Mouse (Mus musculus) thymus, postnatal 0 days (tissue): ENCODE results near the gene 9530068E07Rik. TPM values are rescaled to one million over a fixed set of nuclear protein-coding genes. Genes with fewer than 3 reads are reported as not detected.
"Not testable (repeated sequence)": the region's sequence is repeated elsewhere in the genome, so short reads cannot be mapped to it uniquely, and the experiment has no call there.

Experiments
- DNase-seq: peaks from one replicate; pipeline ENCODE4 v3.0.0-alpha.2; 2015; ENCODE audit warnings: low spot score
- polyA plus RNA-seq: library from polyadenylated mRNA; unstranded; fragments of >200 nt; fragmentation: Nextera tagmentation; extraction: Ambion mirVana; gene quantifications from 2 replicates; pipeline ENCODE4 v1.2.1, GENCODE M21; 2015

9530068E07Rik gene
- polyA plus RNA-seq, 1 experiment from 2014 or later: 85.6 TPM

- no peak for DNase-seq
Measured at GRCm38 (mm10) chr11:52373841-52374240, 22.4 kb upstream of the 9530068E07Rik start.

DNA sequence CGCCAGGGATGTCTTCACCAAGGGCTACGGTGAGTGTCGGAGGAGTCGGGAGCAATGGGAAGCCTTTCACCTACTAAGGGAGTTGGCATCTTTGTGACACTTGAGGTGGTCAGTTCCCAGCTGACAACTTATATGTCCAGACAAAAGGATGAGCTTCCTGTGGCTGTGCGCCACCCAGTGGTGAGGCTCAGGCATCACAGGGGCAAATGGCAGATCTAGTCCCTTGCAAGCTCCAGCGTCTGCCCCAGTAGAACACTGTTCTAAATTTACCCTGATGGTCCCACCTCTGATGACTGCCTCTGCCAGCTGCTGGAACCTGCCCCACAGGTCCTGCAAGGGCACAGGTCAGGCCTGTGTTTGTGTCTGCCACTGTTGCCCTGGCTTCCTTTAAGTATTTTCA is 21.9 kb upstream of the 9530068E07Rik start:
- peak; percentile 70 for DNase-seq

- no peak for DNase-seq
Measured at GRCm38 (mm10) chr11:52377579-52377978, 18.6 kb upstream of the 9530068E07Rik start.

DNA sequence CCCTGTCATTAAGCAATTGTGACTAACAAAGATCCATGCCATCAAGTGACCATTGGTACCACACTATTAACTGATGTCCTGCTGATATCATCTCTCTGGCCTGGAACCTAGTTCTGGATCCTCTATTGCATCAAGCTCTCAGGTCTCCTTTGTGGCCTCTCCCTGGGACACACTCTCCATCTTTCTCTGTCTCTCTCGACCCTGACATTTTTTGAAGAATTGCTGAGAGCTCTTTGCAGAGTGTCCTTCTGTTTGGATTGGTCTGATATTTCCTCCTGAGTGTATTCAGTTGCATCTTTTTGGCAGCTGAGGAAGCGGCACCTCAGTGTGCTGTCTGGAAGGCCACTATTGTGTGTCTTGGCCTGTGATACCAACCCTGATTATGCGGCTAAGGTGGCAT is 17.0 kb upstream of the 9530068E07Rik start:
- no peak for DNase-seq

DNA sequence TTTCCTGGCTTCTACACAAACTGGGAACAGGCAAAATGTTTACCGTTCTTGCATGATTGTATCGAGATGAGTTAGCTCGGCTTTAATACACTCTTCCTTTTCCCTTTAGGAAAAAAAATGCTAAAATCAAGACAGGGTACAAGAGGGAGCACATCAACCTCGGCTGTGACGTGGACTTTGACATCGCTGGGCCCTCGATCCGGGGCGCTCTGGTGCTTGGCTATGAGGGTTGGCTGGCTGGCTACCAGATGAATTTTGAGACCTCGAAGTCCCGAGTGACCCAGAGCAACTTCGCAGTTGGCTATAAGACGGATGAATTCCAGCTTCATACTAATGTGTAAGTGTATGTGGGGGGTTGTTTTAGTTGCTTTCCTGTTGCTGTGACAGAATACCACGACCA is 12.5 kb upstream of the 9530068E07Rik start:
- no peak for DNase-seq

DNA sequence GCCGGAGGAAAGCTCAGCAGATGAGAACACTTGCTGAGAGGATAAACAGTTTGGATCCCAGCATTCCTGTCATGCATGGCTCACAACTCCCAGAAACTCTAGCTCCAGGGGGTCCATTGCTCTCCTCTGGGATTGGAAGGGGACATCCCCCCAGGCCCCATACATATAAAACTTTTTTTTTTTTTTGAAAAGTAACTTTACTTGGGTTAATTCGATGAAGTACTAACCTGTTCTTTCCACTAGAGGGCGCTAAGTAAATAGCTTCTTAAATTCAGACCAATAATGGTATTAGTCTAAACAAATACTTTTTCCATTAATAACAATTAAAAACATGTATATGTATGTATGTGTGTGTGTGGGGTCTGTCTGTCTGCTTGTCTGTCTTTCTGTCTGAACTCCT is 11.6 kb upstream of the 9530068E07Rik start:
- peak; percentile 38 for DNase-seq

- DNase-seq: no peak
Measured at GRCm38 (mm10) chr11:52386892-52387291, 9.3 kb upstream of the 9530068E07Rik start.

- no peak for DNase-seq
Measured at GRCm38 (mm10) chr11:52388150-52388549, 8.1 kb upstream of the 9530068E07Rik start.

DNA sequence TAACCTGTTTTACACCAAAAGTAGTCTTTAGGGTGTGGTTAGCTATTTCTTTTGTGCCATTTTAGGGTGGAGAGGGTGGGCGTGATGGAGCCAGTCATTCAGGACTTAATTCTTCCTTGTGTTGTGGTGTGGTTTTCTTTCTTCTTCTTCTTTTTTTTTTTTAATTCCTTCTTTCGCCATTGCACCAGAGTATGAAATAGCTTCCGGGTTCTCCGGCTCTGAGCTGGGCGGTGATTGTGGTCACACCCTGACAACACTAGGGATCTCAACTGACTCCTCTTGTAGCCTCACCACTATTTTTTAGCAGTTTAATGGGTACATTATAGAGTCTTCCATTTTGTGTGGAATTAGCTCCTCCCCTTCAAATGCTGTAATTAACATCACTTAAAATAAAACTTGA is 7.2 kb upstream of the 9530068E07Rik start:
- DNase-seq: not testable (repeated sequence)

GRCm38 (mm10) chr11:52389933-52390332 is 6.3 kb upstream of the 9530068E07Rik start:
- DNase-seq: no peak

- DNase-seq: no peak
Measured at GRCm38 (mm10) chr11:52394494-52394893, 1.7 kb upstream of the 9530068E07Rik start.

GRCm38 (mm10) chr11:52395343-52395742 is 885 bp upstream of the 9530068E07Rik start:
- no peak for DNase-seq

DNA sequence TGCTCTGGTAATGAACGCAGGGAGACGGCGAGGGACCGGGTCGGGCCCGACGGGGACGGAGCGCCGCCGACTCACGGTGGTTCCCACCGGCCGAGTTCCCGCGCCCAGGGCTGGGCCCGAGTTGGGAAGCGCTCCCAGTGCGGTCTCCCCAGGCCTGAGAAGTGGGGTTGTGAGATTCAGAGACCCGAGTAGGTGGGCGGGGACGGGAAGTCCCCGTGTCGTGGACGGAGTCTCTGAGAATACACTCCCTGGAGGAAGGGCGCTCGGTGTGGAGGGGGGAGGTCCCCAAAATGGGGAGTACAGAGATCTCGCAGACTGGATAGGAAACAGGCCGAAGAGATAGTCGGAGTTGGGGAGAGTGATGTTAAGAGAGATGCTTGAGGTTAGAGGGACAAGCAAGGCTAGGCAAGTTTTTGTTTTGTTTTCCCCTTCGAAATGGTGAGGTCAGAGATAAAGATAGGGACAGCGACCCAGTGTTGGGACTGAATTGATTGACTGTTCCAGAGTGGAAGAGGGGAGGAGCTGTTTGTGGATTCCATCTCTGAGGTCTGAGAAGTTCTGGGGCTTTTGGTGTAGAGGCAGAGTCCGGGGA is 465 bp downstream of the 9530068E07Rik start:
- DNase-seq: peak; percentile 56

- DNase-seq: peak; percentile 14
Measured at GRCm38 (mm10) chr11:52397385-52397987, 1.3 kb downstream of the 9530068E07Rik start.

- no peak for DNase-seq
Measured at GRCm38 (mm10) chr11:52401476-52401875, 5.2 kb downstream of the 9530068E07Rik start.

GRCm38 (mm10) chr11:52402566-52402965 is 6.3 kb downstream of the 9530068E07Rik start:
- no peak for DNase-seq

DNA sequence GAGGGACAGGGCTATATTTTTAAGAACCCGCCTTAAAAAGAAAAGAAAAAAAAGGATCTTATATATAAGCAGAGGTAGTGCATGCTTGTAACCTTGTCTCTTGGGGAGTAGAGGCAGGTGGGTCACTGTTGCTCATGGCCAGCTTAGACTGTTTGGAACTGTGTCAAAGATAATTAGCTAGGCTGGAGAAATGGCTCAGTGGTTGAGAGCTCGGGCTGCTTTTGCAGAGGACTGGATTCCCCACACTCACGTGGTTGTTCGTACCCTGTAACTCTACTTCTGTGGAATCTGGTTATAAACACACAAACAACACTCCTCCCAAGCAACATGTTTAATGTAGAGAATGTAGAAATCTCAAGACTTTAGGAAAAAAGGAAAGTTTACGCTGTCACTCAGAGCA is 8.0 kb downstream of the 9530068E07Rik start:
- no peak for DNase-seq

GRCm38 (mm10) chr11:52405196-52405688 is 9.0 kb downstream of the 9530068E07Rik start:
- DNase-seq: no peak

GRCm38 (mm10) chr11:52409316-52409715 is 13.1 kb downstream of the 9530068E07Rik start:
- no peak for DNase-seq

DNA sequence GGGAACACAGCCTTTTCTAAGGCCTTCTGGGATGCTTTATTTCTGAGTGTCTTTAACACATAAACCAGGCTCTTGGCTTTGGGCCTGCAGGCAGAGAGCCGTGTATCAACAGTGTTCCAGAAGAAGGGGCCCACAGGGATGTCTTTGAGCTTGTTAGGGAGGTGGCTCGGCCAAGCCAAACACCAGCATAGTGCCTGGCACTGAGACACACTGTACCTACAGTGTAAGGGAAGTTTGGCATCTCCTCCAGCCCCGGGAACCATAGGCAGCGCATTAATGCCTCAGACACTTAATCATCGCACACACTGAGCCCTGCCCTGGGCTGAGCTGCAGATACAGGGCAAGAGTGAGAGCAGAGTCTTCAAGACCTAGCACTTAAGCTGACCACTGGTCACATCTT is 22.1 kb downstream of the 9530068E07Rik start:
- no peak for DNase-seq

- DNase-seq: peak; percentile 46
Measured at GRCm38 (mm10) chr11:52419246-52419645, 23.0 kb downstream of the 9530068E07Rik start.

DNA sequence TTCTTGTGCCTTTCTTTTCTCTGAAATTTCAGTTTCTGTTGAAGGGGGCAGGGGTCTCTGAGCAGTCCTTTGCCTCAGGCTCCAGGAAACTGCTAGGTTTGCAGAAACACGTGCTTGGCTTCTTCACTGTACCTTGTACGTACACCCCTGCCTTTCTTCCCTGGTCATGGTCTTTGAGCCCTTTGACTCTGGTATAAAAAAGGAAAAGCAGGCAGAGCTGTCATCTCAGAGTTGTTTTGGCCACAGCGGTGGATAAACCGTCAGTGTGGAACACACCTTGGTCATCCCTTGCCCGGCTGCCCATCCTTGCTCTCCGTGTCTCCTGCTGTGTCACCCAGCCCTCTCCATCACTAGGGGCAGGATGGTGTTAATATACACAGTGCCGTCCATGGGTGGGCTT is 23.6 kb downstream of the 9530068E07Rik start:
- no peak for DNase-seq
